In genomic region chr5:113633037-113633714, GRCm38 (mm10) we compare ENCODE assay signal across 9 mouse cellular contexts. TPM values are rescaled to one million over a fixed set of nuclear protein-coding genes. Genes with fewer than 3 reads are reported as not detected.
A peak's percentile ranks its signal among the peaks of the same experiment; 100 is the strongest.
DNase-seq lines count a peak whose midpoint lies in the region; ATAC-seq lines count a peak whose summit lies in the region.
"Had no signal": no experiment of that assay in that cellular context is flagged by ENCODE, and none has a peak within 500 bp of the region (broad histone marks: within the 10 kb centered on the region; RNA-seq: fewer than 3 reads in every experiment).

No protein-coding gene starts in this region.

- peak overlapping the region; percentile 39; the same call in 1 of the 2 replicates for H3K27ac ChIP-seq in heart, embryonic 15.5 days
- no peak overlapping the region for H3K27ac ChIP-seq in heart, embryonic 11.5 days (ENCODE audit: low read depth, low read length)
- H3K27ac ChIP-seq in hindbrain, embryonic 16.5 days (ENCODE audit: low read depth, low read length), result no peak overlapping the region
- H3K27ac ChIP-seq: hindbrain, embryonic 15.5 days had no signal

- H3K4me1 ChIP-seq in heart, embryonic 15.5 days (replicated peaks), result peaks cover 56% of the 10 kb centered on the region
- H3K4me1 ChIP-seq in heart, embryonic 11.5 days (ENCODE audit: control insufficient read depth, insufficient read depth, low read length), result peaks cover 32% of the 10 kb centered on the region
- peaks cover 2% of the 10 kb centered on the region; the same call in 1 of the 2 replicates for H3K4me1 ChIP-seq in hindbrain, embryonic 16.5 days (ENCODE audit: control insufficient read depth, insufficient read depth, low read depth, low read length)

- H3K9me3 ChIP-seq in heart, embryonic 15.5 days (replicated peaks), result no peaks in the 10 kb centered on the region
- no peaks in the 10 kb centered on the region for H3K9me3 ChIP-seq in heart, embryonic 11.5 days (replicated peaks; ENCODE audit: control insufficient read depth, low read length)
- H3K9me3 ChIP-seq in hindbrain, embryonic 16.5 days (ENCODE audit: control insufficient read depth, low read length), result no peaks in the 10 kb centered on the region
- H3K9me3 ChIP-seq: hindbrain, embryonic 15.5 days; neural tube, embryonic 15.5 days had no signal

- 29% methylated on average over 9 of the region's 9 CpGs for WGBS in heart, embryonic 15.5 days
- WGBS in heart, embryonic 11.5 days (ENCODE audit: insufficient replicate concordance), result 38% methylated on average over 9 of the region's 9 CpGs
- 55% methylated on average over 9 of the region's 9 CpGs for WGBS in hindbrain, embryonic 16.5 days

- H3K4me2 ChIP-seq in heart, embryonic 15.5 days, result no peak overlapping the region
- no peak overlapping the region for H3K4me2 ChIP-seq in heart, embryonic 11.5 days
- no peak overlapping the region for H3K4me2 ChIP-seq in hindbrain, embryonic 16.5 days (ENCODE audit: low read length)
- H3K4me2 ChIP-seq: hindbrain, embryonic 15.5 days; neural tube, embryonic 15.5 days had no signal

- H3K27me3 ChIP-seq in heart, embryonic 15.5 days, result peaks cover 23% of the 10 kb centered on the region
- peaks cover 15% of the 10 kb centered on the region for H3K27me3 ChIP-seq in heart, embryonic 11.5 days (ENCODE audit: control insufficient read depth, insufficient read depth, low read length)
- H3K27me3 ChIP-seq in hindbrain, embryonic 16.5 days (replicated peaks; ENCODE audit: control insufficient read depth, insufficient read depth, low read length), result no peaks in the 10 kb centered on the region; the same call in 1 of the 2 replicates
- H3K27me3 ChIP-seq: hindbrain, embryonic 15.5 days; neural tube, embryonic 15.5 days had no signal

- H3K4me3 ChIP-seq in heart, embryonic 15.5 days, result no peak overlapping the region
- H3K4me3 ChIP-seq in heart, embryonic 11.5 days (ENCODE audit: low read depth, low read length), result no peak overlapping the region
- no peak overlapping the region for H3K4me3 ChIP-seq in hindbrain, embryonic 16.5 days (ENCODE audit: low read length)
- H3K4me3 ChIP-seq: hindbrain, embryonic 15.5 days; neural tube, embryonic 15.5 days had no signal

- H3K9ac ChIP-seq in heart, embryonic 15.5 days, result no peak overlapping the region
- no peak overlapping the region for H3K9ac ChIP-seq in heart, embryonic 11.5 days (ENCODE audit: low read depth, low read length)
- no peak overlapping the region for H3K9ac ChIP-seq in hindbrain, embryonic 16.5 days (ENCODE audit: low read depth, low read length)
- H3K9ac ChIP-seq: hindbrain, embryonic 15.5 days; neural tube, embryonic 15.5 days had no signal

- H3K36me3 ChIP-seq in heart, embryonic 15.5 days, result no peaks in the 10 kb centered on the region
- no peaks in the 10 kb centered on the region for H3K36me3 ChIP-seq in heart, embryonic 11.5 days (ENCODE audit: control insufficient read depth, insufficient read depth, low read length)
- no peaks in the 10 kb centered on the region for H3K36me3 ChIP-seq in hindbrain, embryonic 16.5 days (ENCODE audit: control insufficient read depth, insufficient read depth, low read length)
- H3K36me3 ChIP-seq: hindbrain, embryonic 15.5 days; neural tube, embryonic 15.5 days had no signal

- peak; percentile 52 for DNase-seq in hindlimb bud, embryonic 11.5 days (ENCODE audit: extremely low spot score, low read depth, low spot score)
- peak; percentile 42 to 73 for DNase-seq in kidney, postnatal 25 days
- peak; percentile 58 for DNase-seq in lung, postnatal 14 days
- no peak for DNase-seq in layer of hippocampus, adult 11-12 months (ENCODE audit: low spot score)

- no peak for ATAC-seq in heart, embryonic 15.5 days (replicated peaks; ENCODE audit: insufficient number of reproducible peaks, insufficient read depth, low FRiP score, low read depth)
- no peak for ATAC-seq in heart, embryonic 11.5 days (replicated peaks; ENCODE audit: insufficient number of reproducible peaks, low FRiP score, low TSS enrichment)
- ATAC-seq in hindbrain, embryonic 16.5 days, result no peak

RNA-seq across cellular contexts. Expression of gene Cmklr1, which starts 17.1 kb away (rescaled TPM):
- polyA plus RNA-seq in heart, embryonic 15.5 days (2015; fragmentation: Nextera tagmentation; extraction: Ambion mirVana), result 4.4 and 5.0 TPM in 2 replicates
- 1.7 and 1.8 TPM in 2 replicates for polyA plus RNA-seq in heart, embryonic 11.5 days (2014; fragmentation: Nextera tagmentation; extraction: Ambion mirVana)
- 1.2 and 1.6 TPM in 2 replicates for polyA plus RNA-seq in hindbrain, embryonic 16.5 days (2015; fragmentation: Nextera tagmentation; extraction: Ambion mirVana)
